In the genomic region with DNA sequence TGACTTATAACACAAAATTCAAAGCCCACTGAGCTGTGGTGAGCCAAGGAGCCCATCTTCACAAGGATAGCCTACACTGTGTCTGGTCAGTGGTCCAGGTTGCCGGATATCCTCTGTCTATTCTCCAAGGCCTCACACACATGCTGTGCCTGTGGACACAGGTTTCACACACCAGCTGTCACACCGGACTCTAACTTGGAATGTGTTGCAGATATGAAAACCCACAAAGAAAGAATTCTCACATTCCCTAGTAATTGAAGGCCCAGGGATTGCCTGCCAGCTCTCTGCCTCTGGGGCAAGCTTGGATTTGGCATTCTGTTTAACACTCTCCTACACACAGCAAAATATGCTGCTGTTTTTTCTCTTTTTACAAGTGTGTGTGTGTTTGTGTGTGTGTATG, we compare ENCODE assay signal across 16 mouse cellular contexts.
DNase-seq lines count a peak whose midpoint lies in the region; ATAC-seq and TF ChIP-seq lines count a peak whose summit lies in the region.
"Had no signal": no experiment of that assay in that cellular context is flagged by ENCODE, and none has a peak within 500 bp of the region (broad histone marks: within the 10 kb centered on the region; RNA-seq: fewer than 3 reads in every experiment).

No protein-coding gene starts in this region.

- no peak overlapping the region for H3K4me3 ChIP-seq in midbrain, postnatal 0 days (ENCODE audit: low read depth, low read length)
- H3K4me3 ChIP-seq in midbrain, embryonic 11.5 days (ENCODE audit: low read depth, low read length), result no peak overlapping the region
- no peak overlapping the region for H3K4me3 ChIP-seq in intestine, embryonic 16.5 days (ENCODE audit: low read length)
- H3K4me3 ChIP-seq: embryonic facial prominence, embryonic 15.5 days; liver, embryonic 13.5 days; midbrain, embryonic 15.5 days; neural tube, embryonic 13.5 days had no signal

- no peaks in the 10 kb centered on the region for H3K36me3 ChIP-seq in midbrain, postnatal 0 days (ENCODE audit: insufficient read depth, low read length)
- no peaks in the 10 kb centered on the region for H3K36me3 ChIP-seq in midbrain, embryonic 11.5 days (ENCODE audit: control insufficient read depth, insufficient read depth, low read length)
- H3K36me3 ChIP-seq in intestine, embryonic 16.5 days (ENCODE audit: control insufficient read depth, insufficient read depth, low read length), result no peaks in the 10 kb centered on the region
- H3K36me3 ChIP-seq: embryonic facial prominence, embryonic 15.5 days; liver, embryonic 13.5 days; midbrain, embryonic 15.5 days; neural tube, embryonic 13.5 days had no signal

- no peaks in the 10 kb centered on the region for H3K4me1 ChIP-seq in midbrain, postnatal 0 days (ENCODE audit: insufficient read depth, low read length)
- H3K4me1 ChIP-seq in midbrain, embryonic 11.5 days (ENCODE audit: control insufficient read depth, insufficient read depth, low read length), result no peaks in the 10 kb centered on the region
- no peaks in the 10 kb centered on the region for H3K4me1 ChIP-seq in intestine, embryonic 16.5 days (ENCODE audit: control insufficient read depth, insufficient read depth, low read length)
- H3K4me1 ChIP-seq: embryonic facial prominence, embryonic 15.5 days; liver, embryonic 13.5 days; midbrain, embryonic 15.5 days; neural tube, embryonic 13.5 days had no signal

- DNase-seq in frontal cortex, postnatal 14 days (ENCODE audit: low spot score in 2 of 2), result no peak
- DNase-seq in midbrain, postnatal 0 days (ENCODE audit: low spot score), result no peak
- no peak for DNase-seq in midbrain, embryonic 11.5 days (ENCODE audit: low spot score, missing footprints)
- DNase-seq in cerebellum, adult 9-11 months, result peak; percentile 47
- DNase-seq in lung, postnatal 4 days, result no peak
- DNase-seq: adrenal gland, postnatal 25 days; kidney, adult 11 months; kidney, postnatal 25 days; liver, embryonic 13.5 days; lung, postnatal 14 days had no signal

- H3K27me3 ChIP-seq in midbrain, postnatal 0 days (ENCODE audit: insufficient read depth, low read length), result no peaks in the 10 kb centered on the region
- no peaks in the 10 kb centered on the region for H3K27me3 ChIP-seq in midbrain, embryonic 11.5 days (ENCODE audit: control insufficient read depth, insufficient read depth, low read length)
- H3K27me3 ChIP-seq in intestine, embryonic 16.5 days (replicated peaks; ENCODE audit: control insufficient read depth, insufficient read depth, low read length), result no peaks in the 10 kb centered on the region
- H3K27me3 ChIP-seq: embryonic facial prominence, embryonic 15.5 days; liver, embryonic 13.5 days; midbrain, embryonic 15.5 days; neural tube, embryonic 13.5 days had no signal

- 68% methylated on average over 2 of the region's 2 CpGs for WGBS in midbrain, postnatal 0 days
- 81% methylated on average over 2 of the region's 2 CpGs for WGBS in midbrain, embryonic 11.5 days
- WGBS in intestine, embryonic 16.5 days, result 80% methylated on average over 2 of the region's 2 CpGs

- H3K9ac ChIP-seq in midbrain, postnatal 0 days (replicated peaks; ENCODE audit: low read length, poor library complexity, severe bottlenecking), result no peak overlapping the region
- no peak overlapping the region for H3K9ac ChIP-seq in midbrain, embryonic 11.5 days (ENCODE audit: low read length)
- H3K9ac ChIP-seq in intestine, embryonic 16.5 days (ENCODE audit: low read depth, low read length), result no peak overlapping the region
- H3K9ac ChIP-seq: embryonic facial prominence, embryonic 15.5 days; hindbrain, embryonic 14.5 days; liver, embryonic 13.5 days; midbrain, embryonic 15.5 days; neural tube, embryonic 13.5 days had no signal

- H3K4me2 ChIP-seq in midbrain, postnatal 0 days (ENCODE audit: low read depth, low read length, poor library complexity, severe bottlenecking), result no peak overlapping the region
- no peak overlapping the region for H3K4me2 ChIP-seq in midbrain, embryonic 11.5 days
- H3K4me2 ChIP-seq in intestine, embryonic 16.5 days (ENCODE audit: low read depth, low read length), result no peak overlapping the region
- H3K4me2 ChIP-seq: embryonic facial prominence, embryonic 15.5 days; hindbrain, embryonic 14.5 days; liver, embryonic 13.5 days; midbrain, embryonic 15.5 days; neural tube, embryonic 13.5 days had no signal

- peak overlapping the region; percentile 18; the same call in 1 of the 2 replicates for H3K27ac ChIP-seq in midbrain, postnatal 0 days (ENCODE audit: low read depth, low read length)
- H3K27ac ChIP-seq in midbrain, embryonic 11.5 days (ENCODE audit: low read depth, low read length), result no peak overlapping the region
- no peak overlapping the region for H3K27ac ChIP-seq in intestine, embryonic 16.5 days (ENCODE audit: low read length)
- H3K27ac ChIP-seq: embryonic facial prominence, embryonic 15.5 days; hindbrain, embryonic 14.5 days; liver, embryonic 13.5 days; midbrain, embryonic 15.5 days; neural tube, embryonic 13.5 days had no signal

- H3K9me3 ChIP-seq in midbrain, postnatal 0 days (ENCODE audit: low read length), result no peaks in the 10 kb centered on the region
- H3K9me3 ChIP-seq in midbrain, embryonic 11.5 days (ENCODE audit: control insufficient read depth, low read length), result no peaks in the 10 kb centered on the region
- no peaks in the 10 kb centered on the region for H3K9me3 ChIP-seq in intestine, embryonic 16.5 days (ENCODE audit: control insufficient read depth, low read length)
- H3K9me3 ChIP-seq: embryonic facial prominence, embryonic 15.5 days; liver, embryonic 13.5 days; midbrain, embryonic 15.5 days; neural tube, embryonic 13.5 days had no signal

- ATAC-seq in frontal cortex, adult (ENCODE audit: low TSS enrichment), result peak; percentile 31; the same call in 1 of the 2 replicates
- ATAC-seq in midbrain, postnatal 0 days (ENCODE audit: low FRiP score), result no peak
- no peak for ATAC-seq in midbrain, embryonic 11.5 days (ENCODE audit: low FRiP score)
- no peak for ATAC-seq in intestine, embryonic 16.5 days
- ATAC-seq: midbrain, embryonic 15.5 days had no signal

- TF ChIP-seq CTCF in midbrain, postnatal 0 days (IDR thresholded peaks at IDR 0.05), result no peak
